Mouse (Mus musculus) heart, embryonic 16.5 days (tissue): ENCODE measurements around the gene Gm21095. TPM values are rescaled to one million over a fixed set of nuclear protein-coding genes. Genes with fewer than 3 reads are reported as not detected.
"Not testable (repeated sequence)": the region's sequence is repeated elsewhere in the genome, so short reads cannot be mapped to it uniquely, and the experiment has no call there.

Source experiments
- ATAC-seq: fragments of 200-750 bp; cut with Nextera tagmentation; replicated peaks from 2 replicates; pipeline ENCODE4 v1.8.0; 2017; ENCODE audit warnings: moderate number of reproducible peaks; ENCODE audit not compliant: insufficient read depth, low FRiP score; ENCODE audit errors: extremely low read depth
- H3K27ac ChIP-seq: fragments of 300-500 bp; sonication (generic); 2 replicates; pipeline ENCODE4 v1.5.1; 2014; ENCODE audit warnings: mild to moderate bottlenecking, low read length, control low read depth, moderate library complexity
- H3K27me3 ChIP-seq: fragments of 300-500 bp; sonication (generic); 2 replicates; pipeline ENCODE4 v1.6.1; 2014; ENCODE audit warnings: low read length, mixed read lengths; ENCODE audit not compliant: control insufficient read depth, insufficient read depth
- H3K36me3 ChIP-seq: fragments of 300-500 bp; sonication (generic); 2 replicates; pipeline ENCODE4 v1.6.1; 2014; ENCODE audit not compliant: control insufficient read depth, insufficient read depth
- H3K4me1 ChIP-seq: fragments of 300-500 bp; sonication (generic); 2 replicates; pipeline ENCODE4 v1.6.1; 2014; ENCODE audit warnings: low read length, mixed read lengths; ENCODE audit not compliant: control insufficient read depth, insufficient read depth
- H3K4me2 ChIP-seq: fragments of 300-500 bp; sonication (generic); 2 replicates; pipeline ENCODE4 v1.6.1; 2014; ENCODE audit warnings: low read depth, mild to moderate bottlenecking, control low read depth, low read length
- H3K4me3 ChIP-seq: fragments of 300-500 bp; sonication (generic); 2 replicates; pipeline ENCODE4 v1.5.1; 2014; ENCODE audit warnings: mild to moderate bottlenecking, control low read depth, low read length
- H3K9ac ChIP-seq: fragments of 300-500 bp; sonication (generic); 2 replicates; pipeline ENCODE4 v1.6.1; 2014; ENCODE audit warnings: low read length, control low read depth
- H3K9me3 ChIP-seq: fragments of 300-500 bp; sonication (generic); replicated peaks from 2 replicates; pipeline ENCODE4 v1.6.1; 2016; ENCODE audit warnings: low read length; ENCODE audit not compliant: control insufficient read depth
- WGBS: fragments of 180-500 bp; shearing (Covaris S2); extraction: QIAGEN DNeasy Blood & Tissue Kit; methylation state at CpG from one replicate; pipeline ENCODE4 v1.1.7; 2014; 5-methylcytosine and 5-hydroxymethylcytosine counted together
- polyA plus RNA-seq: library from polyadenylated mRNA; unstranded; fragments of >200 nt; fragmentation: Nextera tagmentation; extraction: Ambion mirVana; gene quantifications from 2 replicates; pipeline ENCODE4 v1.2.1, GENCODE M21; 2015

Gm21095 gene
- not detected in 2 replicates for polyA plus RNA-seq

DNA sequence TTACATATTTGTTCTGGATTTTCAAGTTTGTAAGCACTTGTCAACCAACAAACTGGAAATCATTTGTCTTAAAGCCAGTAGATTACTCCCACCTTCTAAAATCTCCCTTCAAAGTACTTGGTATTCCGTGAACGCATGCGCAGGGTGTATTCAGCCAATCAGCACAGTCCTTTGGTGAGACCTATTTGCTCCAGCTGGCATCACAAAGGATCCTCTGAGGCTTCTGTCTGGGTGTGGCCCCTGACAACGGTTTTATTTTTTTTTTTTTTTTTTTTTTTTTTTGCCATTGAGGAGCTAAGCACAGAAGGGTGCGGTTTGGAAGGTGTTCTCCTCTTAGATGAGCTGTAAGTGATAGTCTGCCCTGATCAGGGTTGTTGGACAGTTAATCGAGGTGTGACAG, at the start of gene Gm21095:
Gene Gm21095 (plus strand): TSS at position 301 of the 400 bp plus-strand sequence.
- no CpG with 5 or more reads among the region's 6 CpGs for WGBS
- not testable (repeated sequence) for ATAC-seq, H3K36me3 ChIP-seq, H3K9me3 ChIP-seq, H3K27ac ChIP-seq, H3K4me1 ChIP-seq, H3K4me2 ChIP-seq, H3K4me3 ChIP-seq, H3K9ac ChIP-seq, H3K27me3 ChIP-seq
